Mouse (Mus musculus) CH12.LX (cell line): ENCODE measurements around the gene Sit1. TPM values are rescaled to one million over a fixed set of nuclear protein-coding genes. Genes with fewer than 3 reads are reported as not detected.

Experiments
- DNase-seq: peaks from one replicate; pipeline ENCODE4 v3.0.0-alpha.2; 2013; ENCODE audit errors: extremely low read depth
- H3K27ac ChIP-seq: 2 replicates; pipeline ENCODE4 v1.5.1; 2012; ENCODE audit warnings: low read depth, mild to moderate bottlenecking, control low read depth, moderate library complexity; ENCODE audit not compliant: insufficient read depth
- H3K27me3 ChIP-seq: replicated peaks from 2 replicates; pipeline ENCODE3; 2012; ENCODE audit warnings: inconsistent platforms
- H3K36me3 ChIP-seq, 2 experiments: replicated peaks in 1 of 2; 2 replicates each; pipeline versions ENCODE3 to v1.6.1; 2012; ENCODE audit warnings: inconsistent platforms in 1 of 2, low read length in 1 of 2, mild to moderate bottlenecking in 1 of 2, mixed read lengths in 1 of 2, moderate library complexity in 1 of 2; ENCODE audit not compliant: control insufficient read depth in 1 of 2, insufficient read depth in 1 of 2
- H3K4me1 ChIP-seq, 2 experiments: 2 replicates each; pipeline ENCODE4 v1.6.1; 2012; ENCODE audit warnings: inconsistent platforms in 1 of 2, moderate library complexity in 1 of 2; ENCODE audit not compliant: insufficient read depth in 2 of 2, control insufficient read depth in 1 of 2
- H3K4me2 ChIP-seq: 2 replicates; pipeline ENCODE4 v1.6.1; 2012; ENCODE audit warnings: low read depth, mild to moderate bottlenecking, control low read depth; ENCODE audit not compliant: poor library complexity, insufficient read depth, severe bottlenecking
- H3K4me3 ChIP-seq, 3 experiments: fragments of 150-350 bp in 1 of 3; sonication (generic) in 1 of 3; replicated peaks in 1 of 3; 2 replicates each; pipeline versions ENCODE3 to v1.5.1; 2011 to 2012; ENCODE audit warnings: low read depth in 2 of 3, low read length in 2 of 3, mild to moderate bottlenecking in 2 of 3, moderate library complexity in 2 of 3, control low read depth in 1 of 3, improper control_type of control experiment in 1 of 3, inconsistent platforms in 1 of 3, mixed read lengths in 1 of 3; ENCODE audit not compliant: poor library complexity in 1 of 3
- H3K79me2 ChIP-seq: replicated peaks from 2 replicates; pipeline ENCODE4 v1.6.1; 2012; ENCODE audit warnings: mild to moderate bottlenecking, moderate library complexity; ENCODE audit not compliant: control insufficient read depth, poor library complexity, insufficient read depth, severe bottlenecking; ENCODE audit errors: extremely low read depth
- H3K9ac ChIP-seq: 2 replicates; pipeline ENCODE4 v1.6.1; 2012; ENCODE audit warnings: low read depth, mild to moderate bottlenecking, control low read depth, moderate library complexity; ENCODE audit not compliant: insufficient read depth
- H3K9me3 ChIP-seq: replicated peaks from 2 replicates; pipeline ENCODE3; 2012; ENCODE audit warnings: low read length, inconsistent platforms, mixed read lengths
- BHLHE40 ChIP-seq: IDR thresholded peaks from 2 replicates; pipeline ENCODE4 v1.6.1; 2011; ENCODE audit warnings: mild to moderate bottlenecking, low read depth, low read length, improper control_type of control experiment
- CHD1 ChIP-seq: IDR thresholded peaks from 2 replicates; pipeline ENCODE4 v1.6.1; 2012; ENCODE audit warnings: low read depth, low read length, improper control_type of control experiment, inconsistent platforms
- E2F4 ChIP-seq: IDR thresholded peaks from 2 replicates; pipeline ENCODE4 v1.6.1; 2011; ENCODE audit warnings: low read depth, low read length, improper control_type of control experiment; ENCODE audit not compliant: insufficient replicate concordance
- EP300 ChIP-seq: IDR thresholded peaks from 2 replicates; pipeline ENCODE4 v1.6.1; 2011; ENCODE audit warnings: low read length, improper control_type of control experiment
- ETS1 ChIP-seq: conservative IDR thresholded peaks from 2 replicates; pipeline ENCODE4 v1.6.1; 2012; ENCODE audit warnings: low read depth, mild to moderate bottlenecking, inconsistent platforms, low read length, improper control_type of control experiment, moderate library complexity
- HCFC1 ChIP-seq: IDR thresholded peaks from 2 replicates; pipeline ENCODE4 v1.6.1; 2012; ENCODE audit warnings: low read depth, mild to moderate bottlenecking, inconsistent platforms, low read length, improper control_type of control experiment
- JUN ChIP-seq: IDR thresholded peaks from 2 replicates; pipeline ENCODE4 v1.6.1; 2011; ENCODE audit warnings: low read depth, mild to moderate bottlenecking, low read length, improper control_type of control experiment, moderate library complexity; ENCODE audit not compliant: insufficient read depth
- JUND ChIP-seq: conservative IDR thresholded peaks from 2 replicates; pipeline ENCODE4 v1.6.1; 2011; ENCODE audit warnings: low read depth, low read length, improper control_type of control experiment
- KAT2A ChIP-seq: IDR thresholded peaks from 2 replicates; pipeline ENCODE4 v1.6.1; 2012; ENCODE audit warnings: low read length, improper control_type of control experiment, inconsistent platforms; ENCODE audit not compliant: insufficient replicate concordance
- MAFK ChIP-seq: IDR thresholded peaks from 2 replicates; pipeline ENCODE4 v1.6.1; 2011; ENCODE audit warnings: low read length, improper control_type of control experiment; ENCODE audit not compliant: insufficient replicate concordance
- MAX ChIP-seq: IDR thresholded peaks from 2 replicates; pipeline ENCODE4 v1.6.1; 2011; ENCODE audit warnings: low read length, improper control_type of control experiment
- MAZ ChIP-seq: IDR thresholded peaks from 2 replicates; pipeline ENCODE4 v1.6.1; 2012; ENCODE audit warnings: low read depth, mild to moderate bottlenecking, inconsistent platforms, low read length, improper control_type of control experiment, moderate library complexity
- MEF2A ChIP-seq: IDR thresholded peaks from 2 replicates; pipeline ENCODE4 v1.6.1; 2014; ENCODE audit warnings: low read depth, mild to moderate bottlenecking, inconsistent platforms, low read length, improper control_type of control experiment, borderline replicate concordance
- MXI1 ChIP-seq: IDR thresholded peaks from 2 replicates; pipeline ENCODE4 v1.6.1; 2011; ENCODE audit warnings: mild to moderate bottlenecking, low read depth, low read length, improper control_type of control experiment
- NELFE ChIP-seq: IDR thresholded peaks from 2 replicates; pipeline ENCODE4 v1.6.1; 2011; ENCODE audit warnings: low read depth, low read length, improper control_type of control experiment
- NRF1 ChIP-seq: IDR thresholded peaks from 2 replicates; pipeline ENCODE4 v1.6.1; 2014; ENCODE audit warnings: low read depth, mild to moderate bottlenecking, inconsistent platforms, low read length, improper control_type of control experiment, moderate library complexity
- PAX5 ChIP-seq: IDR thresholded peaks from 2 replicates; pipeline ENCODE4 v1.6.1; 2012; ENCODE audit warnings: low read length, inconsistent platforms, mixed read lengths
- POLR2A ChIP-seq: IDR thresholded peaks from 2 replicates; pipeline ENCODE4 v1.6.1; 2011; ENCODE audit warnings: low read depth, mild to moderate bottlenecking, improper control_type of control experiment, low read length
- POLR2AphosphoS2 ChIP-seq: IDR thresholded peaks from 2 replicates; pipeline ENCODE4 v1.6.1; 2011; ENCODE audit warnings: low read depth, low read length, improper control_type of control experiment
- RAD21 ChIP-seq: IDR thresholded peaks from 2 replicates; pipeline ENCODE4 v1.6.1; 2011; ENCODE audit warnings: low read depth, mild to moderate bottlenecking, low read length, improper control_type of control experiment, moderate library complexity
- RCOR1 ChIP-seq: conservative IDR thresholded peaks from 2 replicates; pipeline ENCODE4 v1.6.1; 2012; ENCODE audit warnings: low read depth, mild to moderate bottlenecking, inconsistent platforms, low read length, improper control_type of control experiment
- TBP ChIP-seq: conservative IDR thresholded peaks from 2 replicates; pipeline ENCODE4 v1.6.1; 2011; ENCODE audit warnings: low read depth, low read length, improper control_type of control experiment
- TCF12 ChIP-seq: IDR thresholded peaks from 2 replicates; pipeline ENCODE4 v1.6.1; 2014; ENCODE audit warnings: low read depth, mild to moderate bottlenecking, inconsistent platforms, low read length, improper control_type of control experiment
- USF2 ChIP-seq: conservative IDR thresholded peaks from 2 replicates; pipeline ENCODE4 v1.6.1; 2011; ENCODE audit warnings: low read depth, low read length, improper control_type of control experiment
- ZC3H11A ChIP-seq: IDR thresholded peaks from 2 replicates; pipeline ENCODE4 v1.6.1; 2012; ENCODE audit warnings: low read depth, mild to moderate bottlenecking, inconsistent platforms, low read length, improper control_type of control experiment
- dilution Hi-C: fragments of 300-500 bp; cut with MboI; formaldehyde crosslinking; loops from 2 replicates; pipeline ENCODE4 v1.14.3; 2020; ENCODE audit warnings: low sequenced_read_pairs; ENCODE audit not compliant: extremely low pct_unique_long_range_greater_than_20kb, extremely low pct_ligation_motif_present
- in situ Hi-C: fragments of 300-500 bp; cut with MboI; formaldehyde crosslinking; loops from 3 replicates; pipeline ENCODE4 v1.14.3; 2019; ENCODE audit warnings: low sequenced_read_pairs, low pct_ligation_motif_present, low pct_unique_long_range_greater_than_20kb, mixed read lengths
- polyA plus RNA-seq: library from polyadenylated mRNA; unstranded; fragments of >175 nt; gene quantifications from 2 replicates; pipeline ENCODE4 v1.2.1, GENCODE M21; 2012; ENCODE audit warnings: low read depth; ENCODE audit not compliant: insufficient read length
- total RNA-seq, 2 experiments: library from RNA; depleted of rRNA; stranded (reverse); fragments of 300-350 nt in 1 of 2; fragments of >200 nt in 1 of 2; gene quantifications; 2 replicates each; pipeline ENCODE4 v1.2.3; 2012 to 2014

The Sit1 gene
- total and polyA plus RNA-seq, 3 experiments, result 2.8 to 10.5 (median 10.1) TPM

- Histone ChIP-seq H3K27ac (no peak overlapping the region), H3K9ac (no peak overlapping the region), H3K4me2 (peak overlapping the region; percentile 95), H3K27me3 (no peaks in the 10 kb centered on the region), H3K4me3 (peak overlapping the region; percentile 55 to 69 (median 60)), H3K4me1 (peaks cover 21 to 63% of the 10 kb centered on the region in 2 experiments), H3K36me3 (peaks cover 0 to 40% of the 10 kb centered on the region in 2 experiments), H3K79me2 (no peaks in the 10 kb centered on the region), H3K9me3 (peaks cover 9% of the 10 kb centered on the region)
- dilution Hi-C loops, result no loop called here
- in situ Hi-C loops, result no loop called here
- no peak for DNase-seq
- TF ChIP-seq MAFK (no peak), ETS1 (no peak), BHLHE40 (no peak; the same call in 1 of the 2 replicates), NELFE (0 out of 2 replicates have a peak, but pooled peaks have one; percentile 22), MAZ (peak; percentile 25; the same call in 1 of the 2 replicates), EP300 (no peak), KAT2A (no peak), JUN (no peak), HCFC1 (no peak), JUND (no peak), CHD1 (no peak), TCF12 (no peak), MXI1 (no peak), NRF1 (0 out of 2 replicates have a peak, but pooled peaks have one; percentile 9), RAD21 (no peak), RCOR1 (no peak), TBP (no peak)
These were observed 30.1 kb downstream of the Sit1 start for GRCm38 (mm10) chr4:43453413-43453812.

DNA sequence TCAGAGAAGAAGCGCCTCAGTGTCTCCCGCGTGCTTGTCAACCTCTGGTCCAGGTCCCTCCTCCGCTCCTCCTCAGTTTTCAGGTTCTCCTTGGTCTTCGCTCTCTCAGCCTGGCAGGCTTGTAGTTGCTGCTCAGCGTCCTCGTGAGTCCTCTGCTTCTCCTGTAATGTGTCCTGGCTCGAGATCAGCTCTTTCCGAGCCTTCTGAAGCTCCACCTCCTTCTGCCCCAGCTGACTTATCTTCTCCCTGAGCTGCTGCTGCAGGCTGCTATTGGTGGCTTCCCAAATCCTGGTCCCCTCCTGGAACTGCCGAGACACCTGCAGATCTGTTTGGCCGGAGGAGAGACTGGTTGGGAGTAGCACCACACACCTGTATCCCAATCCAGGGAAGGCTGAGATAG, 31.2 kb downstream of the Sit1 start:
- H3K27me3 ChIP-seq, result no peaks in the 10 kb centered on the region
- no peak overlapping the region for H3K27ac ChIP-seq
- peaks cover 21 to 57% of the 10 kb centered on the region in 2 experiments for H3K4me1 ChIP-seq
- no peak overlapping the region for H3K4me3 ChIP-seq
- in situ Hi-C loops (no loop called here), dilution Hi-C loops (no loop called here)
- H3K9ac ChIP-seq, result no peak overlapping the region
- no peak for TF ChIP-seq ZC3H11A
- TF ChIP-seq MAX, result no peak
- TF ChIP-seq NRF1, result no peak
- no peak for TF ChIP-seq MXI1
- no peak for TF ChIP-seq JUN
- no peak for TF ChIP-seq MEF2A
- no peak for TF ChIP-seq KAT2A
- TF ChIP-seq MAZ, result no peak
- no peak for TF ChIP-seq MAFK
- no peak for TF ChIP-seq POLR2AphosphoS2
- no peak for TF ChIP-seq PAX5
- no peak for TF ChIP-seq NELFE
- TF ChIP-seq USF2, result no peak
- no peak for TF ChIP-seq CHD1
- no peak for TF ChIP-seq E2F4
- TF ChIP-seq POLR2A, result no peak
- TF ChIP-seq HCFC1, result no peak
- H3K9me3 ChIP-seq, result peaks cover 9% of the 10 kb centered on the region
- peaks cover 3 to 51% of the 10 kb centered on the region in 2 experiments for H3K36me3 ChIP-seq
- H3K79me2 ChIP-seq, result no peaks in the 10 kb centered on the region
- DNase-seq, result no peak
- H3K4me2 ChIP-seq, result no peak overlapping the region
